Mouse (Mus musculus): ENCODE measurements around the gene Rtkn2. TPM values are rescaled to one million over a fixed set of nuclear protein-coding genes. Genes with fewer than 3 reads are reported as not detected.

The Rtkn2 gene
- total RNA-seq (2012; rRNA removed) = 1.1 and 1.3 TPM in 2 replicates
- polyA plus RNA-seq (2012; ENCODE audit: insufficient read depth in 1 of 2, insufficient read length in 2 of 2, low read depth in 1 of 2, low replicate concordance in 2 of 2, missing spikeins in 1 of 2) = 1 to 10 TPM in 1 of 2 experiments, not detected in 1; 1.3 TPM

- H3K79me2 ChIP-seq (ENCODE audit: control insufficient read depth, insufficient read depth, low read length, poor library complexity) = no peaks in the 10 kb centered on the region; the same call in 1 of the 2 replicates
- peaks cover 2 to 3% of the 10 kb centered on the region in 2 experiments; a peak in 1 of 4 replicates for H3K4me1 ChIP-seq (ENCODE audit: control insufficient read depth in 1 of 2, insufficient read depth in 2 of 2, low read length in 2 of 2)
- H3K36me3 ChIP-seq (ENCODE audit: control insufficient read depth in 1 of 2, insufficient read depth in 2 of 2, low read length in 2 of 2) = no peaks in the 10 kb centered on the region
- TF ChIP-seq TBP (IDR thresholded peaks at IDR 0.05; ENCODE audit: low read depth, low read length) (peak; percentile 42; the same call in 1 of the 2 replicates), MXI1 (IDR thresholded peaks at IDR 0.05; ENCODE audit: low read depth, low read length) (peak; percentile 30; the same call in 1 of the 2 replicates), MYC (IDR thresholded peaks at IDR 0.05; ENCODE audit: low read depth, low read length) (no peak), NRF1 (IDR thresholded peaks at IDR 0.05; ENCODE audit: insufficient read depth, low read depth, low read length, poor library complexity, severe bottlenecking) (peak; percentile 70), POLR2A (IDR thresholded peaks at IDR 0.05; ENCODE audit: control insufficient read depth in 1 of 2, insufficient read depth in 1 of 2, low read depth in 1 of 2, low read length in 2 of 2, poor library complexity in 1 of 2) (peak in 1 of 2 experiments; percentile 45; a peak in 1 of 4 replicates), E2F4 (IDR thresholded peaks at IDR 0.05; ENCODE audit: borderline replicate concordance, low read depth, low read length) (no peak)
- no peaks in the 10 kb centered on the region for H3K27me3 ChIP-seq (ENCODE audit: control insufficient read depth in 1 of 2, insufficient read depth in 2 of 2, low read length in 2 of 2)
- H3K4me3 ChIP-seq (ENCODE audit: control insufficient read depth in 1 of 2, insufficient read depth in 1 of 2, low read depth in 2 of 2, low read length in 2 of 2) = peak within 1 kb of the TSS; percentile 67 to 83
- H3K9ac ChIP-seq (ENCODE audit: control insufficient read depth, low read depth, low read length, poor library complexity, severe bottlenecking) = peak within 1 kb of the TSS; percentile 65
- no peaks in the 10 kb centered on the region for H3K9me3 ChIP-seq (replicated peaks; ENCODE audit: insufficient read depth, low read length)
- no peak within 1 kb of the TSS for H3K27ac ChIP-seq (ENCODE audit: control insufficient read depth, low read depth, low read length)
- peak; percentile 87 for DNase-seq (ENCODE audit: low read depth, low spot score)
Measured at GRCm38 (mm10) chr10:67979401-67980157, at the start of gene Rtkn2. Gene Rtkn2, plus strand, starts transcription at chr10:67979570.

- Histone ChIP-seq H3K4me3 (ENCODE audit: control insufficient read depth in 1 of 2, insufficient read depth in 1 of 2, low read depth in 2 of 2, low read length in 2 of 2) (no peak overlapping the region), H3K36me3 (ENCODE audit: control insufficient read depth in 1 of 2, insufficient read depth in 2 of 2, low read length in 2 of 2) (no peaks in the 10 kb centered on the region), H3K27ac (ENCODE audit: control insufficient read depth, low read depth, low read length) (no peak overlapping the region), H3K4me1 (ENCODE audit: control insufficient read depth in 1 of 2, insufficient read depth in 2 of 2, low read length in 2 of 2) (no peaks in the 10 kb centered on the region), H3K9me3 (replicated peaks; ENCODE audit: insufficient read depth, low read length) (no peaks in the 10 kb centered on the region), H3K79me2 (ENCODE audit: control insufficient read depth, insufficient read depth, low read length, poor library complexity) (no peaks in the 10 kb centered on the region), H3K27me3 (ENCODE audit: control insufficient read depth in 1 of 2, insufficient read depth in 2 of 2, low read length in 2 of 2) (no peaks in the 10 kb centered on the region), H3K9ac (ENCODE audit: control insufficient read depth, low read depth, low read length, poor library complexity, severe bottlenecking) (no peak overlapping the region)
- no peak for DNase-seq (ENCODE audit: low read depth, low spot score)
- no peak for TF ChIP-seq MXI1 (IDR thresholded peaks at IDR 0.05; ENCODE audit: low read depth, low read length)
- no peak for TF ChIP-seq MAX (IDR thresholded peaks at IDR 0.05; ENCODE audit: low read length)
- no peak for TF ChIP-seq ELF1 (IDR thresholded peaks at IDR 0.05; ENCODE audit: low read depth, low read length)
- TF ChIP-seq CTCF (IDR thresholded peaks at IDR 0.05 in 2 of 3, conservative IDR thresholded peaks at IDR 0.05 in 1 of 3; ENCODE audit: control insufficient read depth in 1 of 3, insufficient read depth in 1 of 3, low read depth in 2 of 3, low read length in 3 of 3, poor library complexity in 1 of 3, severe bottlenecking in 1 of 3) = 0 out of 6 replicates have a peak, but pooled peaks of 1 of the 3 experiments have one; percentile 9
Measured at GRCm38 (mm10) chr10:67931328-67931727, 48.0 kb upstream of the Rtkn2 start.

GRCm38 (mm10) chr10:67932780-67933179, 46.6 kb upstream of the Rtkn2 start:
- H3K9ac ChIP-seq (ENCODE audit: control insufficient read depth, low read depth, low read length, poor library complexity, severe bottlenecking) = no peak overlapping the region
- no peaks in the 10 kb centered on the region for H3K27me3 ChIP-seq (ENCODE audit: control insufficient read depth in 1 of 2, insufficient read depth in 2 of 2, low read length in 2 of 2)
- no peaks in the 10 kb centered on the region for H3K36me3 ChIP-seq (ENCODE audit: control insufficient read depth in 1 of 2, insufficient read depth in 2 of 2, low read length in 2 of 2)
- H3K79me2 ChIP-seq (ENCODE audit: control insufficient read depth, insufficient read depth, low read length, poor library complexity) = no peaks in the 10 kb centered on the region
- no peaks in the 10 kb centered on the region for H3K9me3 ChIP-seq (replicated peaks; ENCODE audit: insufficient read depth, low read length)
- H3K4me1 ChIP-seq (ENCODE audit: control insufficient read depth in 1 of 2, insufficient read depth in 2 of 2, low read length in 2 of 2) = no peaks in the 10 kb centered on the region
- no peak for DNase-seq (ENCODE audit: low read depth, low spot score)
- TF ChIP-seq ZC3H11A (IDR thresholded peaks at IDR 0.05; ENCODE audit: low read depth, low read length) (no peak), MEF2A (IDR thresholded peaks at IDR 0.05; ENCODE audit: extremely low read depth, insufficient replicate concordance, low read depth, low read length, poor library complexity, severe bottlenecking) (no peak)
- H3K27ac ChIP-seq (ENCODE audit: control insufficient read depth, low read depth, low read length) = no peak overlapping the region
- H3K4me3 ChIP-seq (ENCODE audit: control insufficient read depth in 1 of 2, insufficient read depth in 1 of 2, low read depth in 2 of 2, low read length in 2 of 2) = no peak overlapping the region
